Mouse (Mus musculus) liver, embryonic 12.5 days (tissue): ENCODE data around the gene Ntn1. TPM values are rescaled to one million over a fixed set of nuclear protein-coding genes. Genes with fewer than 3 reads are reported as not detected.
A peak's percentile ranks its signal among the peaks of the same experiment; 100 is the strongest.

Experiments used
- ATAC-seq: fragments of 200-750 bp; cut with Nextera tagmentation; 2 replicates; pipeline ENCODE4 v1.8.0; 2017; ENCODE audit warnings: moderate number of reproducible peaks, mild to moderate bottlenecking, moderate library complexity
- H3K27ac ChIP-seq: fragments of 300-500 bp; sonication (generic); 2 replicates; pipeline ENCODE4 v1.5.1; 2016; ENCODE audit warnings: mild to moderate bottlenecking
- H3K27me3 ChIP-seq: fragments of 300-500 bp; sonication (generic); replicated peaks from 2 replicates; pipeline ENCODE4 v1.6.1; 2016; ENCODE audit warnings: mild to moderate bottlenecking, moderate library complexity
- H3K36me3 ChIP-seq: fragments of 300-500 bp; sonication (generic); 2 replicates; pipeline ENCODE4 v1.6.1; 2016; ENCODE audit warnings: mild to moderate bottlenecking, moderate library complexity
- H3K4me1 ChIP-seq: fragments of 300-500 bp; sonication (generic); 2 replicates; pipeline ENCODE4 v1.6.1; 2016
- H3K4me2 ChIP-seq: fragments of 300-500 bp; sonication (generic); 2 replicates; pipeline ENCODE4 v1.6.1; 2016; ENCODE audit warnings: mild to moderate bottlenecking, moderate library complexity
- H3K4me3 ChIP-seq: fragments of 300-500 bp; sonication (generic); 2 replicates; pipeline ENCODE4 v1.5.1; 2016; ENCODE audit warnings: mild to moderate bottlenecking, moderate library complexity
- H3K9ac ChIP-seq: fragments of 300-500 bp; sonication (generic); 2 replicates; pipeline ENCODE4 v1.6.1; 2016; ENCODE audit warnings: mild to moderate bottlenecking, moderate library complexity
- H3K9me3 ChIP-seq: fragments of 300-500 bp; sonication (generic); replicated peaks from 2 replicates; pipeline ENCODE4 v1.6.1; 2016; ENCODE audit warnings: mild to moderate bottlenecking, moderate library complexity
- WGBS: fragments of 180-500 bp; shearing (Covaris S2); methylation state at CpG from one replicate; pipeline ENCODE4 v1.1.7; 2016; ENCODE audit not compliant: insufficient replicate concordance; 5-methylcytosine and 5-hydroxymethylcytosine counted together
- polyA plus RNA-seq: library from polyadenylated mRNA; unstranded; fragments of >200 nt; fragmentation: Nextera tagmentation; extraction: Ambion mirVana; gene quantifications from 2 replicates; pipeline ENCODE4 v1.2.1, GENCODE M21; 2016

Gene Ntn1
- polyA plus RNA-seq, 1 experiment from 2014 or later: 0.57 TPM

DNA sequence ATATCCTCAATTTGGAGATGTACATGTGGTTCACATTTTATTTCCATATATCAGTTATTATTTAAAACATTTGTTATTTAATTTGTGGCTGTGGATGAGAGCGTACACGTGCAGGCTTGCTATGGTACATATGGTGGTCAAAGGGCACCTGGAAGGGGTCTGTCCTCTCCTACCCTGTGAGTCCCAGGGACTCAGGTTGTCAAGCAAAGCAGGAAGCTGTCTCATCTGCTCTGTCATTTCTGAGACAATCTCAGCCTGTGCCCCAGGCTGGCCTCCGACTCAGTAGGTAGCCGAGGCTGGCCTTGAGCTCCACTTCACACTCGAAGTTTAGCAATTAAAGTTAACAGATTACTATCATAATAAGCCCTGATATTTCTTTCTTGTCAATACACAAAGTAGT is 32.9 kb upstream of the Ntn1 start:
- H3K4me3 ChIP-seq: no peak overlapping the region
- H3K27ac ChIP-seq: no peak overlapping the region
- H3K27me3 ChIP-seq: peaks cover 54% of the 10 kb centered on the region
- no peaks in the 10 kb centered on the region for H3K9me3 ChIP-seq
- peaks cover 7% of the 10 kb centered on the region; the same call in 1 of the 2 replicates for H3K4me1 ChIP-seq
- H3K4me2 ChIP-seq: no peak overlapping the region
- 67% methylated on average over 5 of the region's 5 CpGs for WGBS
- ATAC-seq: no peak
- no peak overlapping the region for H3K9ac ChIP-seq
- H3K36me3 ChIP-seq: no peaks in the 10 kb centered on the region

DNA sequence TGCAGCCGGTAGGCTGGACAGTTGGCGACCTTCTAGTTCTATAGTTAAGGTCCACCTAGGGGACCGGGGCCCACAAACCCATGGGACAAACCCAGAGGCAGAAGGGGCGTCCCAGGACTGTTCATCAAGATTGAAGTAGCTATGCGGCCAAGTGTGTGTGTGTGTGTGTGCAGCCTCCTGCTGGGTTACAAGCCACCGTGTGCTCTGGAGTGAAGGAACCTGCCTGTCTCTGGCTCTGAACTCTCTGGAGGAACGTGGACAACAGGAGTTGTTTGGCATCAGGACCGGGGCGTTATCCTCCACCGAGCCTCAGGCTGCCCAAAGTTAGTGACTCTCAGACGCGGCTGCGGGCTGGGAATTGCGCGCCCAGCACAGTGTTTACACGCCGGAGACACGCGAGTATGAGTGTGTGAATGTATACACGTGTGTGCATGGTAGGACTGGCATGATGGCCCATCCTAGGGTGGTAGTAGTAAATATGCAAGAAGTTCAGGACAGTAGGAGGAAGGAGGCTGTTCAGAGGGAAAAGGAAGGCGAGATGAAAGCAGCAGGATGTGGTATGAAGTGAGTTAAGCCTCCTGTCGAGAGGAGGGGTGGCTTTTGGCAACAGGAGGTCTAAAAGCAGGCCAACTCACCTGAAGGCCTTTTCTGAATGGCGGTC is 31.9 kb upstream of the Ntn1 start:
- Histone ChIP-seq H3K9me3 (no peaks in the 10 kb centered on the region), H3K4me3 (peak overlapping the region; percentile 44), H3K4me2 (peak overlapping the region; percentile 66), H3K27me3 (peaks cover 54% of the 10 kb centered on the region), H3K4me1 (peaks cover 7% of the 10 kb centered on the region; the same call in 1 of the 2 replicates), H3K27ac (no peak overlapping the region), H3K9ac (no peak overlapping the region), H3K36me3 (no peaks in the 10 kb centered on the region)
- ATAC-seq: peak; percentile 24; the same call in 1 of the 2 replicates
- 19% methylated on average over 23 of the region's 23 CpGs for WGBS

GRCm38 (mm10) chr11:68431699-68432360 is 31.2 kb upstream of the Ntn1 start, which contains the start of gene Pik3r5:
Gene Pik3r5 (plus strand): TSS chr11:68432121.
- no peak within 1 kb of the TSS for H3K27ac ChIP-seq

GRCm38 (mm10) chr11:68430662-68431061 is 30.0 kb upstream of the Ntn1 start:
- H3K27me3 ChIP-seq: peaks cover 54% of the 10 kb centered on the region
- H3K4me1 ChIP-seq: peaks cover 7% of the 10 kb centered on the region; the same call in 1 of the 2 replicates
- WGBS: 41% methylated on average over 5 of the region's 5 CpGs
- no peak overlapping the region for H3K4me2 ChIP-seq
- H3K36me3 ChIP-seq: no peaks in the 10 kb centered on the region
- no peaks in the 10 kb centered on the region for H3K9me3 ChIP-seq
- no peak overlapping the region for H3K4me3 ChIP-seq
- no peak for ATAC-seq
- H3K9ac ChIP-seq: no peak overlapping the region
- H3K27ac ChIP-seq: no peak overlapping the region

More at GRCm38 (mm10) chr11:68431699-68432360, 31.2 kb upstream of the Ntn1 start, which contains the start of gene Pik3r5:
- Histone ChIP-seq H3K27me3 (peaks cover 54% of the 10 kb centered on the region), H3K4me1 (peaks cover 7% of the 10 kb centered on the region; the same call in 1 of the 2 replicates), H3K9ac (no peak within 1 kb of the TSS), H3K4me3 (peak within 1 kb of the TSS; percentile 44), H3K4me2 (peak within 1 kb of the TSS; percentile 66), H3K36me3 (no peaks in the 10 kb centered on the region), H3K9me3 (no peaks in the 10 kb centered on the region)
- under 1% methylated on average over 33 of the region's 35 CpGs for WGBS
- peak; percentile 81 for ATAC-seq

- ATAC-seq: no peak
- no peak overlapping the region for H3K27ac ChIP-seq
These were observed 26.5 kb upstream of the Ntn1 start for GRCm38 (mm10) chr11:68427083-68427570.

GRCm38 (mm10) chr11:68425492-68426315 is 25.1 kb upstream of the Ntn1 start:
- ATAC-seq: no peak
- Histone ChIP-seq H3K4me2 (no peak overlapping the region), H3K9me3 (no peaks in the 10 kb centered on the region), H3K27ac (no peak overlapping the region), H3K9ac (no peak overlapping the region), H3K4me1 (no peaks in the 10 kb centered on the region), H3K36me3 (no peaks in the 10 kb centered on the region), H3K27me3 (peaks cover 10% of the 10 kb centered on the region; the same call in 1 of the 2 replicates), H3K4me3 (no peak overlapping the region)
- WGBS: 61% methylated on average over 8 of the region's 8 CpGs

More at GRCm38 (mm10) chr11:68427083-68427570, 26.5 kb upstream of the Ntn1 start:
- H3K9ac ChIP-seq: no peak overlapping the region
- WGBS: 66% methylated on average over 5 of the region's 5 CpGs
- no peak overlapping the region for H3K4me2 ChIP-seq
- peaks cover 25% of the 10 kb centered on the region for H3K27me3 ChIP-seq
- no peaks in the 10 kb centered on the region for H3K36me3 ChIP-seq
- no peaks in the 10 kb centered on the region for H3K9me3 ChIP-seq
- peaks cover 2% of the 10 kb centered on the region; the same call in 1 of the 2 replicates for H3K4me1 ChIP-seq
- no peak overlapping the region for H3K4me3 ChIP-seq

DNA sequence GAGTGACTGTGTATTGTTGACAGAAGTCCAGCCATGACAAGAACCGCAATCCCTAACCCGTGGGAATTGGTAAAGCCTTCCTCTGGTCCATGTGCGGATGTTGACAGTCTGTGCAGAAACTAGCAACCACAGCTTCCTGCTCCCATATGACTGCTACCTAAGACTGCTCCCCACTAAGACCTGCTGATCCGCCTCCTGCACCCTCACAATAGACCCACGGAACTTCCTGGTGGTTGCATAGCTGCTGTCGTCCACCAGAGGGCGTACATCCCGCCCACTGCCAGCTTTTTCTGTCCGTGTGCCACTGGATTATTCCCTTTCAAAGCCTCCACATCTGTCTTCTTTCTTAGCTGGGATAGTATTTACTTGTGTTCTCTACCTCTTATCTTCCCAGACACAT is 17.2 kb upstream of the Ntn1 start:
- Histone ChIP-seq H3K4me3 (no peak overlapping the region), H3K9ac (no peak overlapping the region), H3K36me3 (no peaks in the 10 kb centered on the region), H3K4me2 (no peak overlapping the region), H3K9me3 (no peaks in the 10 kb centered on the region), H3K4me1 (no peaks in the 10 kb centered on the region), H3K27me3 (no peaks in the 10 kb centered on the region), H3K27ac (no peak overlapping the region)
- 34% methylated on average over 9 of the region's 9 CpGs for WGBS
- no peak for ATAC-seq

- 45% methylated on average over 3 of the region's 3 CpGs for WGBS
- no peak for ATAC-seq
- H3K4me1 ChIP-seq: no peaks in the 10 kb centered on the region
These were observed 16.4 kb upstream of the Ntn1 start for GRCm38 (mm10) chr11:68417001-68417400.

GRCm38 (mm10) chr11:68408127-68408526 is 7.5 kb upstream of the Ntn1 start:
- WGBS: 40% methylated on average over 2 of the region's 2 CpGs
- ATAC-seq: no peak
- H3K9me3 ChIP-seq: no peaks in the 10 kb centered on the region

More at GRCm38 (mm10) chr11:68417001-68417400, 16.4 kb upstream of the Ntn1 start:
- Histone ChIP-seq H3K27ac (no peak overlapping the region), H3K4me2 (no peak overlapping the region), H3K27me3 (no peaks in the 10 kb centered on the region), H3K4me3 (no peak overlapping the region), H3K36me3 (no peaks in the 10 kb centered on the region), H3K9ac (no peak overlapping the region), H3K9me3 (no peaks in the 10 kb centered on the region)

GRCm38 (mm10) chr11:68407266-68407926 is 6.8 kb upstream of the Ntn1 start:
- Histone ChIP-seq H3K9ac (no peak overlapping the region), H3K27me3 (peaks cover 39% of the 10 kb centered on the region), H3K9me3 (no peaks in the 10 kb centered on the region), H3K4me3 (no peak overlapping the region), H3K36me3 (no peaks in the 10 kb centered on the region), H3K4me1 (no peaks in the 10 kb centered on the region), H3K27ac (no peak overlapping the region), H3K4me2 (no peak overlapping the region)
- WGBS: 23% methylated on average over 11 of the region's 11 CpGs
- ATAC-seq: no peak

More at GRCm38 (mm10) chr11:68408127-68408526, 7.5 kb upstream of the Ntn1 start:
- Histone ChIP-seq H3K4me2 (no peak overlapping the region), H3K9ac (no peak overlapping the region), H3K27me3 (peaks cover 31% of the 10 kb centered on the region), H3K4me1 (no peaks in the 10 kb centered on the region), H3K27ac (no peak overlapping the region), H3K4me3 (no peak overlapping the region), H3K36me3 (no peaks in the 10 kb centered on the region)

- peaks cover 57% of the 10 kb centered on the region for H3K27me3 ChIP-seq
- H3K9me3 ChIP-seq: no peaks in the 10 kb centered on the region
- no peaks in the 10 kb centered on the region for H3K4me1 ChIP-seq
- no peak overlapping the region for H3K4me2 ChIP-seq
- no peak for ATAC-seq
- 80% methylated on average over 8 of the region's 8 CpGs for WGBS
- H3K27ac ChIP-seq: no peak overlapping the region
- H3K4me3 ChIP-seq: no peak overlapping the region
- no peak overlapping the region for H3K9ac ChIP-seq
- H3K36me3 ChIP-seq: no peaks in the 10 kb centered on the region
These were observed 5.0 kb upstream of the Ntn1 start for GRCm38 (mm10) chr11:68405576-68405975.
